Mouse (Mus musculus): ENCODE measurements at regions not wholly inside any gene's neighbourhood (a gene's known extent, or its start where the extent isn't known, plus 50 kb on each side); places are given as distances from the start of the nearest gene placed in this dataset.

DNA sequence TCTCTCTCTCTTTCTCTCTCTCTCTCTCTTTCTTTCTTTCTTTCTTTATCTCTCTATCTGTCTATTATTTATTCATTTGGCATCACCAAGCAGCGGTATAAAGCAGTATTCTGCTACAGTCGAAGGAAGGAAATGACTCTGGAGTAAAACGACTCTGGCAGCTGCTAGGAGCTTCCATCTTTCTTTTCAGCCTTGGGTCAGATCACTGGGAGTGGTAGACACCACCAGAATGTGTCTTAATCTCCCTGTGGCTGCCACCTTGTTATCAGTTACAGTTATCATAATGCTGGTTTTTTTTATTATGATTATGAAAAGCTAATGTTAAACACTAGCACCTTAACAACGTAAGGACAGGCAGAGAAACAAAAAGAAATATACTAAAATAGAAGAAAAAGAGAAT, 219.2 kb upstream of the Zpld1 start:
- TF ChIP-seq POLR2A (IDR thresholded peaks at IDR 0.05; ENCODE audit: extremely low read depth, insufficient read depth, low read length) (no peak), CTCF (IDR thresholded peaks at IDR 0.05; ENCODE audit: low read depth, low read length) (no peak)
